Comparison of ENCODE assay signal across 12 mouse cellular contexts in genomic region chr17:82080301-82080700, GRCm38 (mm10).
"Had no signal": no experiment of that assay in that cellular context is flagged by ENCODE, and none has a peak within 500 bp of the region (broad histone marks: within the 10 kb centered on the region; RNA-seq: fewer than 3 reads in every experiment).

No protein-coding gene starts in this region.

- DNase-seq: retina, postnatal 1 day; right cerebral cortex, adult 18-20 months; right cerebral cortex, postnatal 14 days; right cerebral cortex, postnatal 25 days; right cerebral cortex, postnatal 4 days; spleen, adult 18-20 months; thymus, adult 18-20 months; thymus, adult 2 months; thymus, postnatal 14 days; thymus, postnatal 25 days; thymus, postnatal 36 days; thymus, postnatal 4 days had no signal
